Mouse (Mus musculus): ENCODE measurements at regions not wholly inside any gene's neighbourhood (a gene's known extent, or its start where the extent isn't known, plus 50 kb on each side); places are given as distances from the start of the nearest gene placed in this dataset.
"Not testable (repeated sequence)": the region's sequence is repeated elsewhere in the genome, so short reads cannot be mapped to it uniquely, and the experiment has no call there.

- no peak overlapping the region for H3K4me3 ChIP-seq (replicated peaks)
- no peaks in the 10 kb centered on the region for H3K9me3 ChIP-seq
- 80% methylated on average over 1 of the region's 1 CpGs for WGBS
- H3K36me3 ChIP-seq: no peaks in the 10 kb centered on the region
- no peaks in the 10 kb centered on the region for H3K27me3 ChIP-seq
- no peak overlapping the region for H3K4me2 ChIP-seq (replicated peaks)
- H3K4me1 ChIP-seq (replicated peaks): no peaks in the 10 kb centered on the region
- ATAC-seq: no peak
- H3K9ac ChIP-seq (replicated peaks): no peak overlapping the region
- no peak overlapping the region for H3K27ac ChIP-seq
Observed at GRCm38 (mm10) chr16:79308541-79308940, 217.6 kb upstream of the Tmprss15 start.

GRCm38 (mm10) chr16:79296621-79297020 lies 205.7 kb upstream of the Tmprss15 start:
- not testable (repeated sequence) for H3K9me3 ChIP-seq; H3K27ac ChIP-seq; H3K9ac ChIP-seq (replicated peaks); H3K4me1 ChIP-seq (replicated peaks); ATAC-seq; H3K36me3 ChIP-seq; H3K4me2 ChIP-seq (replicated peaks); H3K27me3 ChIP-seq; H3K4me3 ChIP-seq (replicated peaks)

GRCm38 (mm10) chr16:79279006-79279405 lies 188.1 kb upstream of the Tmprss15 start:
- Histone ChIP-seq H3K4me1 (replicated peaks) (no peaks in the 10 kb centered on the region), H3K9ac (replicated peaks) (no peak overlapping the region), H3K27ac (no peak overlapping the region), H3K36me3 (no peaks in the 10 kb centered on the region), H3K4me2 (replicated peaks) (no peak overlapping the region), H3K27me3 (no peaks in the 10 kb centered on the region), H3K4me3 (replicated peaks) (no peak overlapping the region), H3K9me3 (no peaks in the 10 kb centered on the region)
- 88% methylated on average over 2 of the region's 2 CpGs for WGBS
- ATAC-seq: no peak

GRCm38 (mm10) chr16:79256525-79256924 lies 165.6 kb upstream of the Tmprss15 start:
- H3K4me3 ChIP-seq (replicated peaks): no peak overlapping the region
- no peak overlapping the region for H3K27ac ChIP-seq
- H3K9ac ChIP-seq (replicated peaks): no peak overlapping the region
- H3K4me2 ChIP-seq (replicated peaks): no peak overlapping the region
- H3K27me3 ChIP-seq: no peaks in the 10 kb centered on the region
- 90% methylated on average over 1 of the region's 1 CpGs for WGBS
- no peaks in the 10 kb centered on the region for H3K36me3 ChIP-seq
- ATAC-seq: no peak
- H3K9me3 ChIP-seq: no peaks in the 10 kb centered on the region
- H3K4me1 ChIP-seq (replicated peaks): 0 out of 2 replicates have a peak, but pooled peaks cover 7% of the 10 kb centered on the region

- no peak overlapping the region for H3K9ac ChIP-seq (replicated peaks)
- ATAC-seq: no peak
- no peak overlapping the region for H3K4me2 ChIP-seq (replicated peaks)
- no peak overlapping the region for H3K27ac ChIP-seq
- H3K4me3 ChIP-seq (replicated peaks): no peak overlapping the region
- no peaks in the 10 kb centered on the region for H3K9me3 ChIP-seq
- H3K36me3 ChIP-seq: no peaks in the 10 kb centered on the region
- H3K4me1 ChIP-seq (replicated peaks): 0 out of 2 replicates have a peak, but pooled peaks cover 7% of the 10 kb centered on the region
- whole genome bisulfite sequencing: 29% methylated on average over 2 of the region's 2 CpGs
- H3K27me3 ChIP-seq: no peaks in the 10 kb centered on the region
Observed at GRCm38 (mm10) chr16:79256084-79256483, 165.2 kb upstream of the Tmprss15 start.

GRCm38 (mm10) chr16:79240857-79241491 lies 150.1 kb upstream of the Tmprss15 start:
- Histone ChIP-seq H3K9me3 (no peaks in the 10 kb centered on the region), H3K4me2 (replicated peaks) (no peak overlapping the region), H3K27me3 (no peaks in the 10 kb centered on the region), H3K9ac (replicated peaks) (no peak overlapping the region), H3K4me1 (replicated peaks) (no peaks in the 10 kb centered on the region), H3K27ac (no peak overlapping the region), H3K4me3 (replicated peaks) (no peak overlapping the region), H3K36me3 (no peaks in the 10 kb centered on the region)
- 43% methylated on average over 3 of the region's 3 CpGs for WGBS
- ATAC-seq: no peak

GRCm38 (mm10) chr16:79240191-79240590 lies 149.3 kb upstream of the Tmprss15 start:
- H3K9ac ChIP-seq (replicated peaks): no peak overlapping the region
- H3K36me3 ChIP-seq: no peaks in the 10 kb centered on the region
- H3K4me2 ChIP-seq (replicated peaks): no peak overlapping the region
- no peaks in the 10 kb centered on the region for H3K4me1 ChIP-seq (replicated peaks)
- H3K27ac ChIP-seq: no peak overlapping the region
- no peaks in the 10 kb centered on the region for H3K9me3 ChIP-seq
- H3K27me3 ChIP-seq: no peaks in the 10 kb centered on the region
- H3K4me3 ChIP-seq (replicated peaks): no peak overlapping the region
- 93% methylated on average over 2 of the region's 2 CpGs for WGBS
- no peak for ATAC-seq

- no peaks in the 10 kb centered on the region for H3K4me1 ChIP-seq (replicated peaks)
- H3K9ac ChIP-seq (replicated peaks): no peak overlapping the region
- no peak overlapping the region for H3K4me2 ChIP-seq (replicated peaks)
- H3K4me3 ChIP-seq (replicated peaks): no peak overlapping the region
- no peaks in the 10 kb centered on the region for H3K36me3 ChIP-seq
- no peak overlapping the region for H3K27ac ChIP-seq
- H3K27me3 ChIP-seq: no peaks in the 10 kb centered on the region
- no peaks in the 10 kb centered on the region for H3K9me3 ChIP-seq
- ATAC-seq: no peak
- WGBS: 89% methylated on average over 7 of the region's 7 CpGs
Observed at GRCm38 (mm10) chr16:79191196-79191595, 100.3 kb upstream of the Tmprss15 start.

- Histone ChIP-seq H3K36me3 (no peaks in the 10 kb centered on the region), H3K4me2 (replicated peaks) (no peak overlapping the region), H3K9me3 (no peaks in the 10 kb centered on the region), H3K9ac (replicated peaks) (no peak overlapping the region), H3K4me1 (replicated peaks) (no peaks in the 10 kb centered on the region), H3K27me3 (no peaks in the 10 kb centered on the region), H3K27ac (no peak overlapping the region), H3K4me3 (replicated peaks) (no peak overlapping the region)
- ATAC-seq: no peak
- 67% methylated on average over 1 of the region's 1 CpGs for WGBS
Observed at GRCm38 (mm10) chr16:79186471-79186870, 95.6 kb upstream of the Tmprss15 start.

GRCm38 (mm10) chr16:79182474-79182873 lies 91.6 kb upstream of the Tmprss15 start:
- H3K4me3 ChIP-seq (replicated peaks): no peak overlapping the region
- no peak overlapping the region for H3K4me2 ChIP-seq (replicated peaks)
- WGBS: 69% methylated on average over 2 of the region's 2 CpGs
- no peaks in the 10 kb centered on the region for H3K27me3 ChIP-seq
- peaks cover 2% of the 10 kb centered on the region for H3K4me1 ChIP-seq (replicated peaks)
- H3K27ac ChIP-seq: no peak overlapping the region
- no peak for ATAC-seq
- H3K9me3 ChIP-seq: no peaks in the 10 kb centered on the region
- no peak overlapping the region for H3K9ac ChIP-seq (replicated peaks)
- H3K36me3 ChIP-seq: no peaks in the 10 kb centered on the region

GRCm38 (mm10) chr16:79177299-79177999 lies 86.6 kb upstream of the Tmprss15 start:
- H3K4me3 ChIP-seq (replicated peaks): 0 out of 2 replicates have a peak overlapping the region, but pooled peaks have one; percentile 13
- H3K4me2 ChIP-seq (replicated peaks): peak overlapping the region; percentile 51
- H3K9ac ChIP-seq (replicated peaks): no peak overlapping the region
- peaks cover 11% of the 10 kb centered on the region for H3K4me1 ChIP-seq (replicated peaks)
- H3K27me3 ChIP-seq: no peaks in the 10 kb centered on the region
- H3K9me3 ChIP-seq: no peaks in the 10 kb centered on the region
- peak overlapping the region; percentile 74 for H3K27ac ChIP-seq
- no peaks in the 10 kb centered on the region for H3K36me3 ChIP-seq
- ATAC-seq: peak; percentile 95
- 24% methylated on average over 15 of the region's 15 CpGs for WGBS

- Histone ChIP-seq H3K27ac (peak overlapping the region; percentile 74), H3K4me3 (replicated peaks) (0 out of 2 replicates have a peak overlapping the region, but pooled peaks have one; percentile 13), H3K9me3 (no peaks in the 10 kb centered on the region), H3K4me2 (replicated peaks) (peak overlapping the region; percentile 51), H3K9ac (replicated peaks) (no peak overlapping the region), H3K36me3 (no peaks in the 10 kb centered on the region), H3K27me3 (no peaks in the 10 kb centered on the region), H3K4me1 (replicated peaks) (peaks cover 11% of the 10 kb centered on the region)
- WGBS: 32% methylated on average over 6 of the region's 6 CpGs
- peak; percentile 85 for ATAC-seq
Observed at GRCm38 (mm10) chr16:79176832-79177243, 85.9 kb upstream of the Tmprss15 start.
